Mouse (Mus musculus): Measurements from ENCODE around the gene Ece1.
"Not testable (repeated sequence)": the region's sequence is repeated elsewhere in the genome, so short reads cannot be mapped to it uniquely, and the experiment has no call there.

The Ece1 gene

DNA sequence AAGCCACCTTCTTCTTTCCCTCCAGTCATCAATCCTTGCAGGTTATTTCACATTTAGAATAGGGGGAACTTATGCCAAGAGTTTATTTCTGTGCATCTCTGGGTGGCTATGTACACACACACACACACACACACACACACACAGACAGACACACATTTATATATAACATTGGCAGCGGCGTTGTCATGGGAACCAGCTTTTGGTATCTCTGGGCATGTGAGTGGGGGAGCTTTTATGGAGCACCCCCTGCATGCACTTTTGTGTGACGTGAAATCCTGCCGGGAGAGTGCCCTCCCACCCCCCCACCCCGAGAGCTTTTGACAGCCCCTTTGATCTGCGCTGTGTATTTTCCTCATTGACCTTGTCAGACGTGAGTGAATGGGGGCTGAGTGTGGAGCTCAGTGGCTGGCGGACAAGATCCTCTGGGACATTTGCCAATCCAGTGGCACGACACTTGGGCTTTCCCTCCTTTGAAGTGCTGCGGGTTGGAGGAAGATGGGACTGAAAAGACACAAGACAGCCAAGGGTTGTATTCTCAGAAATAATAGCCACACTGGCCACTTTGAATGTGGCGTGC is 108.7 kb downstream of the Ece1 start:
- DNase-seq (ENCODE audit: extremely low read depth, insufficient read length, low spot score), result not testable (repeated sequence)

DNA sequence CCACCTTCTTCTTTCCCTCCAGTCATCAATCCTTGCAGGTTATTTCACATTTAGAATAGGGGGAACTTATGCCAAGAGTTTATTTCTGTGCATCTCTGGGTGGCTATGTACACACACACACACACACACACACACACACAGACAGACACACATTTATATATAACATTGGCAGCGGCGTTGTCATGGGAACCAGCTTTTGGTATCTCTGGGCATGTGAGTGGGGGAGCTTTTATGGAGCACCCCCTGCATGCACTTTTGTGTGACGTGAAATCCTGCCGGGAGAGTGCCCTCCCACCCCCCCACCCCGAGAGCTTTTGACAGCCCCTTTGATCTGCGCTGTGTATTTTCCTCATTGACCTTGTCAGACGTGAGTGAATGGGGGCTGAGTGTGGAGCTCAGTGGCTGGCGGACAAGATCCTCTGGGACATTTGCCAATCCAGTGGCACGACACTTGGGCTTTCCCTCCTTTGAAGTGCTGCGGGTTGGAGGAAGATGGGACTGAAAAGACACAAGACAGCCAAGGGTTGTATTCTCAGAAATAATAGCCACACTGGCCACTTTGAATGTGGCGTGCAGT is 112.9 kb downstream of the Ece1 start:
- not testable (repeated sequence) for DNase-seq (ENCODE audit: extremely low read depth, insufficient read length, low spot score)

GRCm38 (mm10) chr4:137979066-137979644 is 117.1 kb downstream of the Ece1 start:
- DNase-seq (ENCODE audit: extremely low read depth, insufficient read length, low spot score), result not testable (repeated sequence)

- no peak for DNase-seq (ENCODE audit: extremely low read depth, insufficient read length, low spot score)
Measured at GRCm38 (mm10) chr4:137982869-137983268, 120.8 kb downstream of the Ece1 start.

DNA sequence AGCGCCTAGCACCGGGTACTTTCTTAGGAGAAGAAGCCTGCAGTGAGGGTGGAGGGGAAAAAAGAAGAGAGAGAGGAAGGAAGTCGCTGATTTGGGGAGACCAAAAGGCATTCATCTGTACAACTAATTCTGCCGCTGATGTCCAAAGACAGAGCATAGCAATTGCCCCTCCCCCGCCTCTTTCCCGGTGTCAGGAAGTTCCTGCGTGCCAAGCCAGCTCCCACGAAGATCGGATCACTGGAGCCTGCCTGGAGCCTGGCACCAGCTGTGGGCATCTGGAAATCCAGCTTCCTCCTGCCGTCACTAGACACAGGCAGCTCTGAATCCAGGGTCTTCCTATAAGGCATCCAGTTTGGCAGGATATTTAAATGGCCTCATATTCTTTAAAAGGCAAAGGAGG is 122.2 kb downstream of the Ece1 start:
- DNase-seq (ENCODE audit: extremely low read depth, insufficient read length, low spot score), result no peak

DNA sequence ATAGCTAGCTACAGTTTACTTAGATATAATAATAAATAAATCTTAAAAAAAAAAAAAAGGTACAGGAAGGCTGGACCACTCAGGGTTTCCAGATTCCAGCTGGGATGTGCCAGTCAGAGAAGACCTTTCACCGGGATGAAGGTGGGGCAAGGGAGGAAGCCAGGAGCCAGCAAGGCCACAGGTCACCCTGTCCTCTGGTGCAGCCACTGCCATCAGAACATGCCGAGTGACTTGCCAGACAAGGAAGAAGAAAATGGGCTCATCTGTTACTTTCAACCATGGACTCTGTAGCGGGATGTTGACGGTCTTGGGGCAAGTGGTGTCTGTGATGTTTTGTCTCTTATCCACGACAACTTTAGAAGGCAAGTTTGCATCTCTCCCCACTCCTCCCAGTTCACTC is 122.7 kb downstream of the Ece1 start:
- no peak for DNase-seq (ENCODE audit: extremely low read depth, insufficient read length, low spot score)

GRCm38 (mm10) chr4:137989426-137989825 is 127.4 kb downstream of the Ece1 start:
- peak; percentile 42 for DNase-seq (ENCODE audit: extremely low read depth, insufficient read length, low spot score)

- no peak for DNase-seq (ENCODE audit: extremely low read depth, insufficient read length, low spot score)
Measured at GRCm38 (mm10) chr4:137990433-137990832, 128.4 kb downstream of the Ece1 start.

GRCm38 (mm10) chr4:137991240-137991639 is 129.2 kb downstream of the Ece1 start:
- no peak for DNase-seq (ENCODE audit: extremely low read depth, insufficient read length, low spot score)

GRCm38 (mm10) chr4:137992890-137993289 is 130.9 kb downstream of the Ece1 start, which contains the start of gene Eif4g3:
Gene Eif4g3 (plus strand): TSS chr4:137993022.
- DNase-seq (ENCODE audit: extremely low read depth, insufficient read length, low spot score), result no peak

DNA sequence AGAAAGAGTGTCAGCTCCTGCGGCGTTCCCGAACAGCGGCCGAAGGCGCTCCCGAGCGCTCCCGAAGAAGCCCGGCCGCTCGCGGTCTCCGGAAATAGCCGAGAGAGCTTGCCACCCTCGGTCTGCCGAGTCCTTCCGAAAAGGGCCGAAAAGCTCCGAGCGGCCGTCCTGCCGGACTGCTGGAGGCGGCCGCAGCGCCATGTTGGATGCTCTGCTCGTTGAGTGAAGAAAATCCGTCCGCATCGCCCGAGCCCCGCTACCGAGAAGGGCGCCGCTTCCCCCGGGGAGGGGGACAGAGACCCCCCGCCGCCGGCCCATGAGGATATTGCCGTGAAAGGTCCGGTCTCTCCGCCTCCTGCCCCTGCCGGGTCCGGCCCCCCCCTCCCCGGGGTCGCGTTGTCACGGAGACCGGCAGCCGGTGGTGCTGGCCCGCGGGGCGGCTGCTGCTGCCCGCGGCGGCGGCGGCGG is 131.3 kb downstream of the Ece1 start:
- DNase-seq (ENCODE audit: extremely low read depth, insufficient read length, low spot score), result peak; percentile 80

DNA sequence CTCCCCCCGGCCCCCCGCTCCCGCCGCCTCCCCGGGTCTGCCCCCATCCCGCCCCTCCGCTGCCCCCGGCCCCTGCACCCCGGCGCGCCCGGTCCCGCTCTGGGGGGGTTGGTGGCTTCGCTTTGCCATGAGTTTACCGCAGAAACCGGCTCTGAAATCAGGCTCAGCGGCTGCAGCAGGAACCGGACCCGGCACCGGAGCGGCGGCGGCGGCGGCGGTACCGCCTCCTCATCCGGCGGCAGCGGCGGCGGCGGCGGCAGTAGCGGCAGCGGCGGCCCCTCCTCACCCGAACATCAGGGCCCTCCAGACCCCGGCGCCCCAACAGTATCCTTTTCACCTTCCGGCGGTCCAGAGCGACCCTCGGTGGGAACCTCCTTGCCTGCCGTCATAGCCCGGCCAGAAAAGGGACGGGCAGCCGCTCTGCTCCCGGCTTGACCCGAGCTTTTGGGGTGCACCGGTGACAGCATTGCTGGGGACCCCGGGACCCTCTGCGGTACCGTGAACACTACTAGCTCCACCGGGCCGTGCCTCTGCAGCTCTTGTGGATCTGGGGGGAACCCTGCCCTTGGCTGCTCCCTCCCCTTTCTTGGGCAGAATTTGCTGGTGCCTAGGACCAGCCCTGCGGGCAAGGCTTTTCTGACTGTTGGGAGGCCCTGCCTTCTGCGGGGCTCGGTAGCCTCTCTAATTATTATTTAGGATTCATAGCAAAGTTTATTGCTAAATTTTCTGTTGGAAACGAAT is 132.0 kb downstream of the Ece1 start:
- DNase-seq (ENCODE audit: extremely low read depth, insufficient read length, low spot score), result peak; percentile 28

DNA sequence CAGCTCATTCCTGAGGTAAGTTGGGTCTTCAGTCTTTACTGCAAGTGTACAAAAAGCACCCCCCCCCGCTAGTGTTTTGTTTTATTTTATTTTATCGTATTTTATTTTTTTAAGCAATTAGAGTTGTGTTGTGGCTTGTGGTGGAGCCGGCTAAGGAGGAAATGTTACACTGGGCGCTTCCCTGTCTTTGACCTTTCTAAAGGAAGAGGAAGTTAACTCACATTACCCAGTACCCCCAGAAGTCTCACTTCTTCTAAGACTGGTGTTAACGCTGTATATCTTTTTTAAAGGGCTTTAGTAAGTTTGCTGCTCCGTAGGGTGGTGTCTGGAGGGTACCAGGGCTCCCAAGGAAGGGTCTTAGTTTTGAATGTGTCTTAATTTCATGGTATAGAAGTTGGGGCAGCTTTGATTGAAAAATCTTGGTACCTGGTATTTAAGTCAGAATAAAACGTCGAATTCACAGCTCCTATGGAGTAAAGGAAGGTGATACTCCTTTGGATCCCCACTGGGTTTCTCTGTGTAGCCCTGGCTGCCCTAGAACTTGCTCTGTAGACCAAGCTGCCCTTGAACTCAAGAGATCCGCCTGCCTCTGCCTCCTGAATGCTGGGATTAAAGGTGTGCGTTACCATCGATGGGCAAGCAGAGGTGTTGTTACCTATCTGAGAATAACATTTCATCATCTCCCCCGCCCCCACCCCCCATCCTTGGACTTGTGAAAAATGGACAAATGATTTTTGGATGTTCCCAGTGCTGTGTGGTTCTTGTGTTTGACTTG is 132.7 kb downstream of the Ece1 start:
- no peak for DNase-seq (ENCODE audit: extremely low read depth, insufficient read length, low spot score)

GRCm38 (mm10) chr4:137995399-137995798 is 133.4 kb downstream of the Ece1 start:
- DNase-seq (ENCODE audit: extremely low read depth, insufficient read length, low spot score), result no peak

GRCm38 (mm10) chr4:137998232-137998631 is 136.2 kb downstream of the Ece1 start:
- no peak for DNase-seq (ENCODE audit: extremely low read depth, insufficient read length, low spot score)

DNA sequence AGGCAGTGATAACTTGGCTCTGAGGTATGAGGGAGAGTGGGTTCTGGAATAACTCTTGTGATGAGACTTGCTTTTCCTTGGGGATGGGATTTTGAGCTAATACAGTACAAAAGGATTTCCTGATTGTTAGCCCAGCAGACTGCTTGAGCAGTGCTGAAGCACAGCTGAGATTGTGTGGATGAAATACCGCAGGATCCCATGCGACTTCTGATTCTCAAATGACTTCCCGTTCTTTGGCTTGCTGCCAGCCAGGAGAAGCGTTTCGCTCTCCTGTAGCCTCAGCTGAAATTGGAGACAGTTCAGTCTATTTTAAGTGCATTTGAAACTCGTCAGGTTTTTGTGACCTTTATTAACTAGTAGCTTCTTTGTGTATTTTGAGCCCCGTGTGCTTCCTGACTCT is 138.6 kb downstream of the Ece1 start:
- no peak for DNase-seq (ENCODE audit: extremely low read depth, insufficient read length, low spot score)

DNA sequence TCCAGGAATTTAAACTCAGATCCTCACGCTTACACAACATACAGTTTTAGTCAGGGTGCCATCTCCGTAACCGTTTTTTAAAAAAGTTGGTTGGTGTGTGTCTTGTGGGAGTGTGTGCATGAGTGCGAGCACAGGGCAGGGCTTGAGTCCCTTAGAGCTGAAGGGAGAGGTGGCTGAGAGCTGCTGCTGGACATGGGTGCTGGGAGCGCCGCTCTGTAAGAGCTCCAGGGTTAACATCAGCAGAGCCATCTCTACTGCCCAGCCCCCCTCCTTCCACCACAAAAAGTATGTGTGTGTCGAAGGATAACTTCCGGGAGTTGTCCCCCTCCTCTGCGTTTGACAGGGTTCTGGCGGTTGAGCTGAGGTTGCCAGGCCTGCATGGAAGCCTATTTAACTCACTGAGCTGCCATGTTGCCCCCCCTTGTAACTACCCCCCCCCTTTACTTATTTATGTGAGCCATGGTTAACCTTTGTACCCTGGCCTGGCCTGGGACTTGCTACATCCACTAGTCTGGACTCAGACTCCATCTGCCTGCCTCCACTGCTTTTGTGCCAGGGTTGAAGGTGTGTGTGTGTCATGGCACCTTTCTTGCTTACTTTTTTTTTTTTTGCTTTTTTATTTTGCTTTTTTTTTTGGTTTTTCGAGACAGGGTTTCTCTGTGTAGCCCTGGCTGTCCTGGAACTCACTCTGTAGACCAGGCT is 142.0 kb downstream of the Ece1 start:
- no peak for DNase-seq (ENCODE audit: extremely low read depth, insufficient read length, low spot score)

DNA sequence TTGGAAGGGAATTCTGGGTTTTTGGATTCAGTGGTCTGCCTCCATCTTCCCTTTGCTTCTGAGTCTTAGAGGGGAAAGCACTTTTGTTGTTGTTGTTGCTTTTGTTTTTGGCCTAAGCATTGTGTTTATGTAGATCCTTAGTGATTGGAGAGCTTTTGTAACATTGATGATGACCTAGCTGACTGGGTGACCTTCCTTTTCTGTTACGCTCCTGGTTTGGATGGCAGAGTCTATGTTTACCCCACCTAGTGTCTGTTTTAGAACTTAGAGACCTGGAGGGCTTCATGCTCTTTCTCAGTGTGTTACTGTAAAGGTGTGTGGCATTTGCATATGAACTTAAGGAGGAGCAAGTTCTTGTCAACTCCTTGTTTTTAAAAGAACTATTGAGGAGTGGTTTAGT is 143.7 kb downstream of the Ece1 start:
- DNase-seq (ENCODE audit: extremely low read depth, insufficient read length, low spot score), result no peak

DNA sequence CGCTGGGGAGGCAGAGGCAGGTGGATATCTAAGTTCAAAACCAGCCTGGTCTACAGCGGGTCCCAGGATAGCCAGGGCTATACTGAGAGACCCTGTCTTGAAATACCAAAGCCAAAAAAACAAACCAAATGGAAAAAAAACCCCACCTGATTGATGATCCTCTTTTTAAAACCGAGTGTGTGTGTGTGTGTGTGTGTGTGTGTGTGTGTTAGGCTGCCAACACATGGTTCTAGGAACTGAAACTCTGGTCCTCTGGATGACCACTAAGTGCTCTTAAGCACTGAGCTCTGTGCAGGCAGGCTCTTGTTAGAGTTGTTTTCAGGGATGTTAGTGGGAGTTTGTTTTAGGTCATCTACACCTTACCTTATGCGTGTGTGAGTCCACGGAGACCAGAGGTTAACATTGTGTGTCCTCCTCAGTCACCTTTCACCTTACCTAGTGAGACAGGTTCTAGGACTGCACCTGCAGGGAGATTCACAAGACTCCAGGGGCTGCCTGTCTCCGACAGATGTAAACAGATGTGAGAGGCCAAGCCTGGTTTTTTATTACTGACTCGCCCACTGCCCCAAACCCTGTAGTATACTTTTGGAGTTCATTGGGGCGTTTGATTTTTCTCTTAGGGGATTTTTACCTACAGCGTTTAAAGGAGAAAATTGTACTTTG is 145.0 kb downstream of the Ece1 start:
- DNase-seq (ENCODE audit: extremely low read depth, insufficient read length, low spot score), result no peak

GRCm38 (mm10) chr4:138008646-138009045 is 146.6 kb downstream of the Ece1 start:
- DNase-seq (ENCODE audit: extremely low read depth, insufficient read length, low spot score), result no peak
